Mouse (Mus musculus): ENCODE results near the gene Stpg4.
A peak's percentile ranks its signal among the peaks of the same experiment; 100 is the strongest.

Stpg4 gene

DNA sequence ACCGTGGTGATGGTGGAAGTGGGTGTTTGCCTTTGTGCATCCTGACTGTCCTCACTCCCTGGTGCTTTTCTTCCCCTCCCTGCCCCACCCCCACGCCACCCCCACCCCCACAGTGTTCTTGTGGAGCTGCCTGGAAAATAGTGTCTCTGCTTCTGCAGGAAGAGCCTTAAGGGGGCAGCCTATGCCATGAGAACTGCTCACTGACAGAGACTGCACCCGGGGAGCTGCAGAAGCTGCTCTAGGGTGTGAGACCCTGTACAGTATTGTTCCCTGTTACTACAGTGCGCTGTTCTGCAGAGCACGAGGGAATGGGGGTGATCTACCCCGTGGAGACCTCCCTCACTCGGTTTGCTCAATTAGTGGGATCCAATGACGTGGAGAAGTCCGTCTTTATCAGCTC, 78.5 kb downstream of the Stpg4 start:
- DNase-seq, result no peak

DNA sequence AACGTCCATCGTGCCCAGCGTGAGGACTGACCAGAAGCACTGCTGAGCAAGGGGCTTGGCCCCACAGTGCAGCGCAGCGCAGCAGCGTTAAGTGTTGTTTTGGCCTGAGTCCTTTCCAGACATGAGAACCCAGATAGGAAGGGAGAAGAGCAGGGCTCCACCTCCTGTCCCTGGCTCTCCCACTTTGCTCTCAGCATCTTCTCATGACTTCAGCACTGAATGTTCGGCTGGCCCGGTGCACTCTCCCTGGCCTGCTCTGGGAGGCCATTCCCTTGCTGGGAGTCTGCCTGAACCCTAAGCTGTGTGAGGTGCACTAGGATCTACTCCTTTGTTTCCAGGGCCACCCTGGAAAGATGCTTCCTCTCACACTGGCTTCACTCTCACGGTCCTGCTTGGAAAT, 79.2 kb downstream of the Stpg4 start:
- DNase-seq, result no peak

DNA sequence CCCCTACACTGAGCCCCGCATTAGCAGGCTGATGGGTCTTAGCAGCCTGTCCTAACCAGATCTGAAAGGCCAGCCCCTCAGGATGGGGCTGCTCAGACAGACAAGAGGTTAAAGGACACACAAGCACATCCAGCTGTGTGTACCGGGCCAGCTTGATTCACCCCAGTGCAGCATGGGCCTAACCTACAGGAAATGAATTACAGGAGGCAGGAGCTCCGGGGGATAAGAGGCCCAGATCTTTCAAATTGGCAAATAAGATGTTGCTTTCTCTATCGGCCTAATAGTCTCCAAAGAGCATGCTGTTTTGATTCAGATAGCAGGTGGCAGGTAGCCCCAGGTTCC, 82.3 kb downstream of the Stpg4 start:
- DNase-seq, result no peak

DNA sequence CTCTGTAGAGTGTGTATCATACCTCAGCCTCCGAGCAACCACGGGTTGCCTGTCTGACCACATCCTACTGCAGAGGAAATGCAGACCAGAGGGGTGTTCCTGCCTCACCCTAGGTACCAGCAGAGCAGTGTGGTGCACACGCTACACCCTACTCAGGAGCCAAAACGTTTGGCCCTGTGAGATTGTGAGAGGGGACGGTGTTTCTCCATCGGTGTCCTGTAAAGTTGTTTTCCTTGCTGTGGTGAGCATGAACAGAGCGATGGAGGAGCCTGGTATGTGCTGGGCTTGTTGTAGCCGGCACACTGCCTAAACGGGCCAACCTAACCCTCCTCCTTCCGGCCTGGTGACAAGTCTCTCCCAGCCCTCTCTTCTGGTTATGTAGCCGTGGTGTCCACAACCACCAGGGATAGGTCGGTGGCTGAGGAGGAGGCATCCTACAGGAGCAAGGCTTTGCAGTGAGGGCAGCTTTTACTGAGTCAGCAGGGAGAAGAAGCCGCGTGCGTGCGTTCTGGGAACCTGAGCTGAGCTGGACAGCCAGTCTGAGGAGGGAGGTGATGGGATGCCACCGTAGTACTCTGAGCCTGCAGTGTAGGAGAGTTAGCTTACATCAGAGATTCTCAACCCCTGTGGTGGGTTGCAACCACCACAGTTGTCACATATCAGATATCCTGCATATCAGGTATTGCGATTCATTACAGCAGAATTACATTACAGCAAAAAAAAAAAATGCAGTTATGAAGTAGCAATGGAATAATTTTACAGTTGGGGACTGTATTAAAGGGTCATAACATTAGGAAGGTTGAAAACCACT, 82.9 kb downstream of the Stpg4 start:
- no peak for DNase-seq

DNA sequence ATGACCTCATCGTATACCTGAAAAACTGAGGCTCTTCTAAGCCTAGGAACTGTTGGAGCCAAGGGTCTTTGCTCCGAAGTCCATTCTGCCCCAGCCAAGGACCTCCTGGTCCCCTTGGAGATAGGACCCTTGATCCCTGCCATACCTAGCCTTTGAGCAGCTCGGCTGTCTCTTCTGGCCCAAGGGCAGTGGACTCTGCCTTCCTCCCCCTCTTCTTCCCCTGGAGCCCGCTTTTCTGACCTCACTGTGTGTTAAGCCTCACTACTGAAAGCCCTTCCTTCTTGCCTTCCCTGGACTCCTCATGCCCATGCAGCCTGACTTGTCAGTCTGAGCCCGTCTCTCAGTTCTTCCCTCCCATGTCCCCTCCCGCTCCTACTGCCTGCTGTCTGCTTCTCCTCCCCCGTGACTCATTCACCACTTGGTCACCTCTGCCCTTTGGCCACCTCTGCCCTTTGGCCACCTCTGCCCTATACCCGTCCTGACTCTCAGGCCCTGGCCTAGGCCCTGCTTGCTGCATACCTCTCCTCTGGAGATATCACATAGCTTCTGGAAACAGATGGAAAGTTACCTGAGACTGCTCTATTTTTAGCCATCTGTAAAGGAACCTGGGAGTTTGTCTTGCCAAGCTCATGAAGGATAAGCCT, 84.4 kb downstream of the Stpg4 start:
- DNase-seq, result peak; percentile 35

All from kidney, adult 18-20 months (tissue).